Mouse (Mus musculus) urinary bladder, adult 18-20 months (tissue): ENCODE measurements around the gene Cope.

ENCODE experiments used
- DNase-seq, 2 experiments: peaks; one replicate each; pipeline ENCODE4 v3.0.0; 2022; ENCODE audit warnings: low spot score in 2 of 2, mixed read lengths in 2 of 2

The Cope gene

GRCm38 (mm10) chr8:70347860-70348420 lies 45.6 kb downstream of the Cope start:
- DNase-seq, result no peak

DNA sequence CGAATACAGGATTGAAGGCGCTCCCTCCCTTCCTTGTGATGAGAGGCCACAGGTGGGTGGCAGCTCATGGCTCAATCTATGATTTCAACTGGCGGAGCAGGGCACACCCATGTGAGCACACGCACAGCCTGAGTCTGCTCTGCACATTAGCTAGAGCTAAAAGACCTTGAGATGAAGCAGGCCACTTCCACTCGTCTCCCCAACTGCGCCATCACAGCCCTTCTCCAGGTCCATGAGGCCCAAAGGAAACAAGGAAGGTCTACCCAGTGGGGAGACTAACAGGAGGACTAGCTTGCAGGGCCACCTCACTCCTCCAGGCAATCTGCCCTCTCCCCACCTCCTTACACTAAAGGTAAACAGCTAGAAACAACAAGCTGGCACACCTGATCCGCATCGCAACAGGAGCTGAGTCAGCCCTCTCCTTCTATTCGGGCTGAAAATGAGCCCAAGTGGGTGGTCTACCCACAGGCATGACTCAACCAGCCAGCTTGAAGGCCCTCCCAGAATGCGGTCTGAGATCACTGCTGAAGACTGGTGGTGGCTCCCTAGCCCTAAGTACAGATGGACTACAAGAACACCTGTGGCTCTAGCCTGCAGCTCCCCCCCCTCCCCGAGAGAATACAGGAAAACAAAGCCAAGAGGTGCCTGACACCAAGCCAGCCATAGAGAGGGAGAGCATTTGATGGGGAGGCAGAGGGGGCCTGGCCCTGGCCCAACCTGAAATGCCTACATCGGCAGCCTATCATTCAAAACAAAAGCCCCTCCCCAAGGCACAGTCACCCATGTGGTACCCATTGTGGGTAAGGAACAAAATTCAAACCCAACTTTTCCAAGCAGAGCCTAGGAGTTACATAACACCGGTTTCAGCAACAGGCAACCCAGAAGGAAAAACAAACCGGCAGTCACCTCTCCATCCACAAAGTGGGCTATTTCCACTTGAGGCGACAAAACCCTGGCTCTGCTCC lies 49.0 kb downstream of the Cope start:
- DNase-seq, result peak in 1 of 2 experiments; percentile 33

- DNase-seq, result no peak
These were observed 49.7 kb downstream of the Cope start for GRCm38 (mm10) chr8:70352000-70352384.

GRCm38 (mm10) chr8:70352657-70353151 lies 50.4 kb downstream of the Cope start:
- DNase-seq, result no peak

DNA sequence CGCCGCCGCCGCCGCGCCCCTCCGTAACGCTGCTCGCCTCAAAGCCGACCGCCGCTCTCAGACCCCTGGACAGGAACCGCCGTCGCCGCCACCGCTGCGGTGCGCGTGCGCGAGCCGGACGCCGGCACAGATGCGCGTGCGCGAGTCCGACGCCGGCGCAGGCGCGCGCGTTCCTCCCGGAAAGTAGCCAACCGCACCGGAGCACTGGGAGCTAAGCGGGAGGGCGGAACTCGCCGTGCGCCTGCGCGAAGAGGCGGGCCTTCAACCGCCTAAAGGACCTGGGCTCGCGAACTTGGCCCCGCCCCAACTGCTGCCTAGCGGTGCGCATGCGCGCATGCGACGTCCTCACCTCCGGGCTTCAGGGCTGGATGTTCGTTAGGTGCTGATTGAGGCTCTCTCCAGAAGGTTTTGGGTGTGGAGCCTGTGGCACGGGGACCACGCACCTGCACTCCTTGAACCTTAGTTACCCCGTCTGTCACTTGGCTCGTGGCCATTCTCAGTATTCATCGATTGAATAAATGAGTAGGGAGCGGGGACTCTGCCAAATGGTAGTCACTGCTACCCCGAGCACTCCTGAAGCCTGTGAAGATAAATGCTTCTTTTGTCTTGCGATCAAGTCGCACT lies 51.0 kb downstream of the Cope start, which contains the start of gene Upf1:
Gene Upf1 (minus strand): TSS at position 85 of the 624 bp plus-strand sequence.
- DNase-seq, result peak; percentile 98

GRCm38 (mm10) chr8:70354004-70354403 lies 51.7 kb downstream of the Cope start:
- no peak for DNase-seq

DNA sequence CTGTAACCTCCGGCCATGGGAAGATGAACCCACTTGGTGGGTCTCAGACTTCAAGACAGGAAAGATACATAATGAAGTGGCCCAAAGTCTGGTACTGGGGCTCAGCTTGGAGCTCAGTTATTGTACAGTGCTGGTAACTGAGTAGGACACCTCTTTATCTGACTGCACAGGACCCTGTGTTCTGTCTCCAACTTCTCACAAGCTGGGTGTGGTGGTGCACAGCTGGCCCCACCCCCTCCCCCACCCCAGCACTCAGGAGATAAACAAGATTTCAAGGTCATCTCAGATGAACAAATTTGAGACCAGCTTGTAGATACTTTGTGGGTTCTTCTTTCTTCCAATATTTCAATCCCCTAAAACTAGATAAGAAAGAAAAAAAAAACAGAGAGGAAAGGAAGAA lies 53.8 kb downstream of the Cope start:
- DNase-seq, result no peak

DNA sequence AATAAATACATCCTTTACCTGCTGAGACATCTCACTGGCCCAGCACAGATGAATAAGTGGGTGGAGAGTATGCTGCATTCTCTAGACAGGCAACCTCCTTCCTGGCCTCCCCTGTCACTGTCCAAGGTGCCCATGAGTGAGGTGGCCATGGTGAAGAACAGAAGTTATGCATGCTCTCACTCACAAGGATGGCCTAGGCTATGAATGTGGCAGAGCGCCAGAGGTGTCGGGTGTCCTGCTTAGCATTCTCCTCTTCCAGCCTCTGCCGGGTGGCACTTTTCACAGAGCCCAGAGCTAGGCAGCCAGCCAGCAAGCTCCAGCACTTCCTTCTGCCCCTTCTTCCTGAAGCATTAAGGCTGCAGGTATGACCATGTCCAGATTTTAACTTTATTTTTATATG lies 57.1 kb downstream of the Cope start:
- DNase-seq, result no peak

- DNase-seq, result no peak
These were observed 58.5 kb downstream of the Cope start for GRCm38 (mm10) chr8:70360769-70361168.

DNA sequence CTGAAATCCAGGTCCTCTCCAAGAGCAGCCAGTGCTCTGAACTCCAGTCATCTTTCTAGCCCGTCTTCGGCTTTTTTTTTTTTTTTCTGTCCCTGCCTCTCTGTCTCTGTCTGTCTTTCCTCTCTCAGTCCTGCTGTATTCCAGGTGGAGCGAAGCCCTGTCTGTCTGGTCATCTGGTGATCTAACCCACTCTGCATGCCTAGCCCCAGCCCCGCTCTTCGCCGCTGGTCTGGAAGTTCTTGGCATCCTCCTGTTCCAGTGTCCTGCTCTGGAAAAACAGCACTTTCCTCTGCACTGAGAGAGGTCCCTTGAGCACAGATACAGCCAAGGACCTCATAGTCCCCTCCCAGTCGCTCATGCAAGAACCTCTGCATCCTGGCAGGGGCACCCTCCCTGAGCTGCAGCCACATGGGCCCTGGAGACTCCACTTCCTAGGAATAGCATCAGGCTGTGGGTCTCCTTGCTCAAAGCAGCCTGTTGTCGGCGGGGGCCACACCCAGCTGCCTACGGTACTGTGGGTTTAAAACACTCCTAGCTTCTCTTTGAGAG lies 59.2 kb downstream of the Cope start:
- no peak for DNase-seq
